Mouse (Mus musculus) lung, adult 18-20 months (tissue): ENCODE data around the gene Zbtb22.

Experiments
- DNase-seq, 2 experiments: peaks; one replicate each; pipeline ENCODE4 v3.0.0; 2022; ENCODE audit warnings: mixed read lengths in 2 of 2

Gene Zbtb22

DNA sequence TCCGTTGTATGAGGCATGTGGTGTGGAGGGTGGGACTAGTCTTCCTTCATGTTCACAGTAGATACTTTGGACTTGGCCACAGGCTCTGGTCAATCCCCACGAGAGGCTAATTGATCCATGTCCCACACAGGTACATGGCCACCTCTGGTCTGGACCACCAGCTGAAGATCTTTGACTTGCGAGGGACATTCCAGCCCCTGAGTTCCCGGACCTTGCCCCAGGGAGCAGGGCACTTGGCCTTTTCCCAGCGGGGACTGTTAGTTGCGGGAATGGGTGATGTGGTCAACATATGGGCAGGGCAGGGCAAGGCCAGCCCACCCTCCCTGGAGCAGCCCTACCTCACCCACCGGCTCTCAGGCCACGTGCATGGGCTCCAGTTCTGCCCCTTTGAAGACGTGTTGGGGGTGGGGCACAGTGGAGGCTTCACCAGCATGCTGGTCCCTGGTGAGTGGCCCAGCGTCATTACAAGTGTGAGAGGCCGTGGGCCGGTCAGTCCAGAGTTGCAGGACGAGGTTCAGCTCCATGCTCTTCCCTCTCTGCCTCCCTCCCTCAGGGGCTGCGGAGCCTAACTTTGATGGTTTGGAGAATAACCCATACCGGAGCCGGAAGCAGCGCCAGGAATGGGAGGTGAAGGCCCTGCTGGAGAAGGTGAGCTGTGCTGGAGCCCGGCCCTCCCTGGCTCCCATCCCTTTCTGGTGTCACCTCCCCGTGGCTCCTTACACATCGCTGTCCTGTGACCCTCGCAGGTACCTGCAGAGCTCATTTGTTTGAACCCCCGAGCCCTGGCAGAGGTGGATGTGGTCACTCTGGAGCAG is 32.6 kb downstream of the Zbtb22 start:
- no peak for DNase-seq

DNA sequence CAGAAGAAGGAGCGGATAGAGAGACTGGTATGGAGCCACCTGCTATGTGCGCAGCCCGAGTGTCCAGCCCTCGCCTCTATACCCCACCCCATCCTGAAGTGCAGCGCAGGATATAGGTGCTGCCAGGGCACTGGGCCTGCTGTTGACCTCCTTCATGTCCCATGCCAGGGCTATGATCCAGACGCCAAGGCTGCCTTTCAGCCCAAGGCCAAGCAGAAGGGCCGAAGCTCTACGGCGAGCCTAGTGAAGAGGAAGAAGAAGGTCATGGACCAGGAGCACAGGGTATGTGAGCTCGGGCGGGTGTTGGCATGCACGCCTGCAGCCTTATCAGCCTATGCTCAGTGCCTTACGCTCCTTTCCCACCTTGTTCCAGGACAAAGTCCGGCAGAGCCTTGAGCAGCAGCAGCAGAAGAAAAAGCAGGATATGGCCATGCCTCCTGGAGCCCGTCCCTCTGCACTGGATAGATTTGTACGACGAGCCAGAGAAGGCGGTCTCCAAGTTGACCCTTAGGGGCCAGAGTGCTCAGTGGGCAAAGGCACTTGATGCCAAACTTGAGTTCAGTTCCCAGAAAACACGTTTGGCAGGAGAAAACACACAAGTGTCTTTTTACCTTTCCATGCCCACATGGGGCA is 33.3 kb downstream of the Zbtb22 start:
- no peak for DNase-seq

- DNase-seq = no peak
Measured at GRCm38 (mm10) chr17:33950131-33950625, 34.5 kb downstream of the Zbtb22 start.

DNA sequence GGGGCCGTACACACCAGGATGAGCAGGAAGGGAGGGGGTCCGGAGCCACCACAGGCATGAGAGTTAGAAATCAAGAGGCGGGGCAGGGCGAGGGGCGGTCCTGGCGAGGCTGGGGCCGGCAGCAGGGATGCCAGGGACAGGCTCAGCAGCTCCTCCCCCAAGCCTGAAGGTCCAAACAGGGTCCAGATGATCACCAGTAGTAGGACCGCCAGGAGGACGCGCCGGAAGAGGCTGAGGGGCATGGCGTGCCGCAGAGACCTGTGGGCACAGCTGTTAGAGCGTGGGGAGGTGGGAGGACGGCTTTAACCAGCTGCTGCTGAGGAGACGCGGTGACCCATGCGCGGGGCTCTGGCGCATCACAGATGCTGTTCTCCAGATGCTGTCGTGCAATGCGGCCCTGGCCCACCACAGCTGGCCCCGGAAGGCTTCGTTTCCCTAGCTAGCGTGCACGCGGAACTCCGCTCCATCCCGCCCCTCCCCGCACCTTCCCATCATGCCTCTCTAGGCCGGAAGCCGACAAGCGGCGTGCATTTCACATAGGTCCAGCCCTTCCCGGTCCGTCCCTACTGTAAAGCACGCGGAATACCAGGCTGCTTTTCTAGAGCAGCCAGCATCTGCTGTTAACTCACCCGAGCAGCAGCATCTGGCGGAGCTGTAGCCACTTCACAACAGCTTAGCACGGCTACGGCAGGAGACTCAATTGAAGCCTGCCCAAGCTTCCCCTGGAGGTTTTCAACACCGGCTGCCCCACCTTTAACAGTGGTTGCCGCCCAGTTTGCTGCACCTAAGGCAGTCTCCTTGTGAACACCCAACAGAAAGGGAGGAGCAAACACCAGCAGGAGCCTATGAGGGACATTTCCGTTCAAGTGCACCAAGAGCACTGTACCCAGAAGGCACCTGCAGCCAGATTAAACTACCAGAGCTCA is 35.6 kb downstream of the Zbtb22 start, which contains the start of gene B3galt4:
TSS of gene B3galt4 (minus strand) at position 468 of the 926 bp plus-strand sequence.
- DNase-seq = peak; percentile 72 to 79

DNA sequence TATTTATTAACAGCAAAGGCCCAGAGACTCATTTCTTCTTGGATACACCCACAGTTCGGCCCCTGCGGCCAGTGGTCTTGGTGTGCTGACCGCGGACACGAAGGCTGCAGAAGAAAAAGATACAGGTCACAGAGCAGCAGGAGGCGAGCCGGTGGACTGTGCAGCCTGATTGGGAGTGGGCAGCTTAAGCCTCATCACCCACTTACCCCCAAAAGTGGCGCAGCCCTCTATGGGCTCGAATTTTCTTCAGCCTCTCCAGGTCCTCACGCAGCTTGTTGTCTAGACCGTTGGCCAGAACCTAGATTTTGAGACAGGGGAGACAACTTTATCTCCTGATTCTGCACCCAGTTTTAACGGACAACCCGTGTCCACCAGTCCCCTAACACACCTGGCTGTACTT is 36.3 kb downstream of the Zbtb22 start:
- peak in 1 of 2 experiments; percentile 3 for DNase-seq

GRCm38 (mm10) chr17:33952879-33953278 is 37.2 kb downstream of the Zbtb22 start:
- no peak for DNase-seq

DNA sequence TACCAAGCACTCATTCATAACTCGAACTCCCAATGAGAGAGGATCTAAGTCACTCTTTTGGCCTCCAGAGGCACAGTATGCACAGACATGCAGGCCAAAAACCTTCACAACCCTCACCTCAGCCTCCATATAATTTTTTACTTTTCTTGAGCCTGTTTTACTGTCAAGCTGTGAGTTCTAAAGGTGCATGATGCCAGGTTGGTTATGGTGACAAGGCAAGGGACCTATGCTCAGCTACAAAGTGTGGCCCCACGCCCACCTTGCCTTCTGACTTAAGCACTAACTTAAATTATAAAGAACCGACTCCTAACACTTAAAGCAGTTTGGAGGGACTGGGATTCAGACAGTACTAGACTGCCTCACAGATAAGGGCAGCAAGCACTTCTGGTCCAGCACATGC is 37.6 kb downstream of the Zbtb22 start:
- no peak for DNase-seq

- DNase-seq = no peak
Measured at GRCm38 (mm10) chr17:33953961-33954565, 38.4 kb downstream of the Zbtb22 start.

DNA sequence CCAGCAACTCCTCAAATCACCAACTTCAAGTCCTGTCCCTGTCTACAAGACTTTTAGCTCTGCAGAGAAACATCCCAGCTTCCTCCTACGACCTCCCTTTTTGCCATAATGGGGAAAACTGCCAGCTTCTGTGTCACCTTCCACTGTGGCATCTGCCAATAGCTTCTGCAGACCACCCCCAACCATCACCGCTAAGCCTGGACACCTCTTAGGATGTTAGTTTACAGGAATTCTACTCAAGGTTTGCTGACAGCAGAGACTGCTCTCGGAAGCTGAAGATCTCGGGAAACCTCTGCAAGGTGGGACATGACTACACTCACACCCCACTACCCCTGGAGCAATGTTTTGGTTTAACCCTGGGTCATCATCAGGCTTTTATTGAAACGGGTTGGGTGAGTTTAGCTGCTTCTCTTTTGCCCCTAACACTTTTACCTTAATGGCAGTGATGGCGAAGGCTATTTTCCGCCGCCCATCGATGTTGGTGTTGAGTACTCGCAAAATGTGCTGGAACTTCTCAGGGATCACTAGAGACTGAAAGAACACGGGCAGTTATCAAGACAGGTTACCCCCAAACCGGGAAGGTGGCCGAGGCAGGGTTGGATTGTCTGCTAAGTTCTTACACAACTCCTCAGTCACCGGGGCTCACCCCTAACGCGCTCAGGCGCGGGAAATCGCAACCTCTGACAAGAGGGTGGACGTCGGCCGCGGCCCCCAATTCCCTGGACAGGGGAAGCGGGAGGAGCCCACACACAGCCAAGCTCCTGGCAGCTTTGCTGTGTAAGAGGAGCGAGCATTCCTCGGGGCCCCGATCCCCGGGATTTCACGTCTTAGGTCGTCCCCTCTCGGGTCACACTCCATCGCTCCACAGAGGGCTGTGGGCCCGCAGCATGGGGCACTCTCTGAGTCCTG is 39.2 kb downstream of the Zbtb22 start:
- DNase-seq = peak; percentile 3 to 44

- DNase-seq = peak; percentile 97 to 98
Measured at GRCm38 (mm10) chr17:33955555-33956214, 40.0 kb downstream of the Zbtb22 start, which contains the start of the genes Vps52 and Rps18. Gene Vps52 (plus strand): TSS chr17:33955812. Gene Rps18 (minus strand): TSS chr17:33956001.

- no peak for DNase-seq
Measured at GRCm38 (mm10) chr17:33956336-33956735, 40.6 kb downstream of the Zbtb22 start.

DNA sequence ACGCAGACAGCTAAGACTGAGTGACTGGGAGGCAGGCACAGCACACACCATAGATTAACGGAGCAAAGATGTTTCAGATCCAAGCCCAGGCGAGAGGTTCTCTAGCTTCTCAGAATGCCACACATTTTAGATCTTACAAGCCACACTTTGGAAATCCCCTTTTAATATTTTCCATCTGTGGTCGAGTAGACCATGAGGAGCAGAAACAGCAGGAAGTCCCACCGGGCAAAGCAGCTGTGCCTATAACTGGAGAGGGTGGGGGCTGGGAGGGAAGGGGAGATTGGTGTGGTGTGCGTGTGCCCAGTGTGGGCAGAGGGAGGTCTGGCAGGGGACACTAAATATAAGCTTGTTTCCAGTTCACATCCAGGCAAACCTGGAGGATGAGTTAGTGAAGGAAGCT is 41.8 kb downstream of the Zbtb22 start:
- DNase-seq = no peak

- DNase-seq = no peak
Measured at GRCm38 (mm10) chr17:33958451-33958850, 42.7 kb downstream of the Zbtb22 start.

DNA sequence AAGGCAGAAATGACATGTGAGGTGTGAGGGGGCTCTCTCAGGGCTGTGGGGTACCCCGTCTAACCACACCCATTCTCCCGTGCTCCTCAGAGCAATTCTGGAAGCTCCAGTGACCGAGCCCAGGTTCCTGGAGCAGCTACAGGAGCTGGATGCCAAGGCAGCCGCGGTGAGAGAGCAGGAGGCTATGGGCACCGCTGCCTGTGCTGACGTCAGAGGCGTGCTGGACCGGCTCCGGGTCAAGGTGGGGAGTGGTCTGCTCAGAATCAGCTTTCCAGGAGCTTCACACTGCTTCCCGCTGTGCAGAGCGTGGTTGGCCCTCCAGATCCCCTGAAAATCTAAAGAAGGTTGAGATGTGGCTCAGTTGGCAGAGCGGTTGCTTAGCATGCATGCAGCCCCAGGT is 43.4 kb downstream of the Zbtb22 start:
- DNase-seq = no peak

DNA sequence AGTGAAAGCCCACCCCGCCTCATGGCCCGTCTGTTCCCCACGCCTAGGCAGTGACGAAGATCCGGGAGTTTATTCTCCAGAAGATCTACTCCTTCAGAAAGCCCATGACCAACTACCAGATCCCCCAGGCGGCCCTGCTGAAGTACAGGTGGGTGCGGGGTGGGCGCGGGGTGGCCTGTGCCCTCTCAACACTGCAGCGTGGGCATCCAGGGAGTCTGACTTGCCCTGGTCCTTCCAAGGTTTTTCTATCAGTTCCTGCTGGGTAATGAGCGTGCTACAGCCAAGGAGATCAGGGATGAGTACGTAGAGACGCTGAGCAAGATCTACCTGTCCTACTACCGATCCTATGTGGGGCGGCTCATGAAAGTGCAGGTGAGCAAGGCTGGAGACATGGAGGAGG is 44.2 kb downstream of the Zbtb22 start:
- DNase-seq = no peak

- no peak for DNase-seq
Measured at GRCm38 (mm10) chr17:33962876-33963275, 47.2 kb downstream of the Zbtb22 start.

GRCm38 (mm10) chr17:33965082-33965845 is 49.6 kb downstream of the Zbtb22 start:
- DNase-seq = no peak

- DNase-seq = no peak
Measured at GRCm38 (mm10) chr17:33965846-33966550, 50.3 kb downstream of the Zbtb22 start.

DNA sequence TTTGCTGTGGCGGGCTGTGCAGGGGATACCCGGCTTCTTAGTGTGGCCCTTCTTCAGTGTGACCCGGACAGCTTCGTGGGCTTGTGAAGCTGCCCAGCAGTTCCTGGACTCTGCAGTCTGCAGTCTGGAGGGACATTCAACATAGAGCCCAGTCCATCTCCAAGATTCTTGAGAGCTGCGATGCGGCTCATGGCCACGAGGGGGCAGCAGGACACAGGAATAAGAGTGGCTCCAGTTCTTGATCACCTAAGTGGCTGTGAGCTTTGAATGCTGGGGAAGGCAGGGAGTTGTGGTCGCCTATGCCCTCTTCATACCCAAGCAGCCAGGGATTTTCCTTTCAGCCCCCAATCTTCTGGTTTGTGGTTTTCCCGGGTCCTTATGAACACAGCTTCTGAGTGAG is 52.8 kb downstream of the Zbtb22 start:
- peak; percentile 75 to 79 for DNase-seq
